Mouse (Mus musculus) midbrain, postnatal 0 days (tissue): ENCODE measurements around the gene Chd6. TPM values are rescaled to one million over a fixed set of nuclear protein-coding genes. Genes with fewer than 3 reads are reported as not detected.

Experiments used
- ATAC-seq: fragments of 200-750 bp; cut with Nextera tagmentation; 2 replicates; pipeline ENCODE4 v1.8.0; 2017; ENCODE audit warnings: moderate number of reproducible peaks, mild to moderate bottlenecking, moderate TSS enrichment, moderate library complexity; ENCODE audit not compliant: low FRiP score
- DNase-seq: peaks from one replicate; pipeline ENCODE4 v3.0.0-alpha.2; 2015; ENCODE audit warnings: low spot score
- H3K27ac ChIP-seq: fragments of 300-500 bp; sonication (generic); 2 replicates; pipeline ENCODE4 v1.5.1; 2014; ENCODE audit warnings: low read depth, mild to moderate bottlenecking, low read length, mixed read lengths
- H3K27me3 ChIP-seq: fragments of 300-500 bp; sonication (generic); 2 replicates; pipeline ENCODE4 v1.6.1; 2014; ENCODE audit warnings: low read length, control low read depth, mixed read lengths; ENCODE audit not compliant: insufficient read depth
- H3K36me3 ChIP-seq: fragments of 300-500 bp; sonication (generic); 2 replicates; pipeline ENCODE4 v1.6.1; 2014; ENCODE audit warnings: low read length, control low read depth, mixed read lengths; ENCODE audit not compliant: insufficient read depth
- H3K4me1 ChIP-seq: fragments of 300-500 bp; sonication (generic); 2 replicates; pipeline ENCODE4 v1.6.1; 2014; ENCODE audit warnings: mild to moderate bottlenecking, control low read depth, antibody characterized with exemption, low read length, mixed read lengths; ENCODE audit not compliant: insufficient read depth
- H3K4me2 ChIP-seq: fragments of 300-500 bp; sonication (generic); 2 replicates; pipeline ENCODE4 v1.6.1; 2014; ENCODE audit warnings: low read depth, mild to moderate bottlenecking, low read length, mixed read lengths; ENCODE audit not compliant: poor library complexity, severe bottlenecking
- H3K4me3 ChIP-seq: fragments of 300-500 bp; sonication (generic); 2 replicates; pipeline ENCODE4 v1.5.1; 2014; ENCODE audit warnings: low read depth, mild to moderate bottlenecking, low read length, moderate library complexity
- H3K9ac ChIP-seq: fragments of 300-500 bp; sonication (generic); replicated peaks from 2 replicates; pipeline ENCODE4 v1.6.1; 2014; ENCODE audit warnings: mild to moderate bottlenecking, low read length, moderate library complexity, mixed read lengths; ENCODE audit not compliant: poor library complexity, severe bottlenecking
- H3K9me3 ChIP-seq: fragments of 300-500 bp; sonication (generic); 2 replicates; pipeline ENCODE4 v1.6.1; 2016; ENCODE audit warnings: low read length, control low read depth
- CTCF ChIP-seq: IDR thresholded peaks from 2 replicates; pipeline ENCODE4 v1.5.1; 2016; ENCODE audit warnings: antibody characterized with exemption, mild to moderate bottlenecking
- WGBS: fragments of 180-500 bp; shearing (Covaris S2); extraction: QIAGEN DNeasy Blood & Tissue Kit; methylation state at CpG from one replicate; pipeline ENCODE4 v1.1.7; 2014; 5-methylcytosine and 5-hydroxymethylcytosine counted together
- polyA plus RNA-seq: library from polyadenylated mRNA; unstranded; fragments of >200 nt; fragmentation: Nextera tagmentation; extraction: Ambion mirVana; gene quantifications from 2 replicates; pipeline ENCODE4 v1.2.1, GENCODE M21; 2015
- total RNA-seq: library from RNA; depleted of rRNA; stranded (reverse); fragments of >200 nt; gene quantifications from 2 replicates; pipeline ENCODE4 v1.2.3, GENCODE M21; 2014

The Chd6 gene
- total and polyA plus RNA-seq, 2 experiments from 2014 or later = 26.6 to 58.3 TPM

- H3K4me2 ChIP-seq = no peak overlapping the region
- H3K4me1 ChIP-seq = no peaks in the 10 kb centered on the region
- no peaks in the 10 kb centered on the region for H3K9me3 ChIP-seq
- ATAC-seq (no peak), DNase-seq (no peak)
- no peaks in the 10 kb centered on the region for H3K27me3 ChIP-seq
- WGBS = 90% methylated on average over 6 of the region's 6 CpGs
- no peak overlapping the region for H3K4me3 ChIP-seq
- H3K27ac ChIP-seq = no peak overlapping the region
- H3K9ac ChIP-seq = no peak overlapping the region
- TF ChIP-seq CTCF = no peak
- peaks cover 37% of the 10 kb centered on the region for H3K36me3 ChIP-seq
These were observed 118.4 kb downstream of the Chd6 start for GRCm38 (mm10) chr2:160990339-160991070.

GRCm38 (mm10) chr2:160987503-160987902 is 121.4 kb downstream of the Chd6 start:
- TF ChIP-seq CTCF = no peak
- Histone ChIP-seq H3K4me3 (no peak overlapping the region), H3K27me3 (no peaks in the 10 kb centered on the region), H3K9ac (no peak overlapping the region), H3K27ac (no peak overlapping the region), H3K9me3 (no peaks in the 10 kb centered on the region), H3K36me3 (peaks cover 58% of the 10 kb centered on the region), H3K4me1 (no peaks in the 10 kb centered on the region), H3K4me2 (no peak overlapping the region)
- DNase-seq = no peak
- no peak for ATAC-seq

GRCm38 (mm10) chr2:160982636-160983035 is 126.2 kb downstream of the Chd6 start:
- no peak overlapping the region for H3K9ac ChIP-seq
- H3K4me1 ChIP-seq = no peaks in the 10 kb centered on the region
- no peak for TF ChIP-seq CTCF
- H3K27ac ChIP-seq = no peak overlapping the region
- no peak overlapping the region for H3K4me2 ChIP-seq
- peaks cover 59% of the 10 kb centered on the region for H3K36me3 ChIP-seq
- H3K4me3 ChIP-seq = no peak overlapping the region
- no peak for DNase-seq
- no peaks in the 10 kb centered on the region for H3K27me3 ChIP-seq
- H3K9me3 ChIP-seq = no peaks in the 10 kb centered on the region
- no peak for ATAC-seq
- 93% methylated on average over 3 of the region's 3 CpGs for WGBS

- H3K36me3 ChIP-seq = peaks cover 50% of the 10 kb centered on the region
- H3K4me3 ChIP-seq = no peak overlapping the region
- DNase-seq (no peak), ATAC-seq (no peak)
- TF ChIP-seq CTCF = no peak
- no peaks in the 10 kb centered on the region for H3K4me1 ChIP-seq
- no peak overlapping the region for H3K4me2 ChIP-seq
- H3K9ac ChIP-seq = no peak overlapping the region
- 93% methylated on average over 6 of the region's 6 CpGs for WGBS
- H3K27ac ChIP-seq = no peak overlapping the region
- no peaks in the 10 kb centered on the region for H3K9me3 ChIP-seq
- no peaks in the 10 kb centered on the region for H3K27me3 ChIP-seq
These were observed 127.1 kb downstream of the Chd6 start for GRCm38 (mm10) chr2:160981791-160982190.

GRCm38 (mm10) chr2:160978651-160979050 is 130.2 kb downstream of the Chd6 start:
- H3K4me2 ChIP-seq = no peak overlapping the region
- no peak for ATAC-seq
- no peak overlapping the region for H3K4me3 ChIP-seq
- H3K36me3 ChIP-seq = peaks cover 45% of the 10 kb centered on the region
- whole genome bisulfite sequencing = 100% methylated on average over 1 of the region's 1 CpGs
- H3K9me3 ChIP-seq = no peaks in the 10 kb centered on the region
- no peak for TF ChIP-seq CTCF
- H3K27me3 ChIP-seq = no peaks in the 10 kb centered on the region
- no peaks in the 10 kb centered on the region for H3K4me1 ChIP-seq
- H3K9ac ChIP-seq = no peak overlapping the region
- no peak overlapping the region for H3K27ac ChIP-seq
- no peak for DNase-seq

- no peak overlapping the region for H3K4me3 ChIP-seq
- no peak overlapping the region for H3K9ac ChIP-seq
- ATAC-seq (no peak), DNase-seq (no peak)
- H3K36me3 ChIP-seq = peaks cover 38% of the 10 kb centered on the region
- no peak overlapping the region for H3K4me2 ChIP-seq
- no peaks in the 10 kb centered on the region for H3K4me1 ChIP-seq
- H3K9me3 ChIP-seq = no peaks in the 10 kb centered on the region
- H3K27me3 ChIP-seq = no peaks in the 10 kb centered on the region
- TF ChIP-seq CTCF = no peak
- no peak overlapping the region for H3K27ac ChIP-seq
- WGBS = 75% methylated on average over 1 of the region's 1 CpGs
These were observed 131.6 kb downstream of the Chd6 start for GRCm38 (mm10) chr2:160977248-160977647.
